Mouse (Mus musculus) forebrain, embryonic 14.5 days (tissue): ENCODE data around the gene Lmtk2. TPM values are rescaled to one million over a fixed set of nuclear protein-coding genes. Genes with fewer than 3 reads are reported as not detected.

ENCODE experiments used
- ATAC-seq: fragments of 200-750 bp; cut with Nextera tagmentation; 2 replicates; pipeline ENCODE4 v1.8.0; 2017; ENCODE audit warnings: mild to moderate bottlenecking, moderate library complexity
- DNase-seq: peaks from one replicate; pipeline ENCODE4 v3.0.0-alpha.2; 2015; ENCODE audit warnings: low spot score
- H3K27ac ChIP-seq: fragments of 300-500 bp; sonication (generic); 2 replicates; pipeline ENCODE4 v1.5.1; 2014; ENCODE audit warnings: low read depth, mild to moderate bottlenecking, control low read depth, low read length, moderate library complexity
- H3K27me3 ChIP-seq: fragments of 300-500 bp; sonication (generic); replicated peaks from 2 replicates; pipeline ENCODE4 v1.6.1; 2014; ENCODE audit warnings: low read length, control low read depth, mixed read lengths; ENCODE audit not compliant: control insufficient read depth, insufficient read depth
- H3K36me3 ChIP-seq: fragments of 300-500 bp; sonication (generic); 2 replicates; pipeline ENCODE4 v1.6.1; 2014; ENCODE audit warnings: low read length, control low read depth; ENCODE audit not compliant: control insufficient read depth, insufficient read depth
- H3K4me1 ChIP-seq: fragments of 300-500 bp; sonication (generic); 2 replicates; pipeline ENCODE4 v1.6.1; 2014; ENCODE audit warnings: antibody characterized with exemption, low read length, control low read depth; ENCODE audit not compliant: control insufficient read depth, insufficient read depth
- H3K4me2 ChIP-seq: fragments of 300-500 bp; sonication (generic); 2 replicates; pipeline ENCODE4 v1.6.1; 2014; ENCODE audit warnings: mild to moderate bottlenecking, control low read depth, low read length
- H3K4me3 ChIP-seq: fragments of 300-500 bp; sonication (generic); 2 replicates; pipeline ENCODE4 v1.5.1; 2014; ENCODE audit warnings: low read depth, low read length, control low read depth
- H3K9ac ChIP-seq: fragments of 300-500 bp; sonication (generic); 2 replicates; pipeline ENCODE4 v1.6.1; 2014; ENCODE audit warnings: mild to moderate bottlenecking, low read length, control low read depth, moderate library complexity
- H3K9me3 ChIP-seq: fragments of 300-500 bp; sonication (generic); replicated peaks from 2 replicates; pipeline ENCODE4 v1.6.1; 2016; ENCODE audit warnings: low read length, control low read depth, mixed read lengths; ENCODE audit not compliant: control insufficient read depth
- WGBS: fragments of 180-500 bp; shearing (Covaris S2); extraction: QIAGEN DNeasy Blood & Tissue Kit; methylation state at CpG from one replicate; pipeline ENCODE4 v1.1.7; 2014; 5-methylcytosine and 5-hydroxymethylcytosine counted together
- polyA plus RNA-seq: library from polyadenylated mRNA; unstranded; fragments of >200 nt; fragmentation: Nextera tagmentation; extraction: Ambion mirVana; gene quantifications from 2 replicates; pipeline ENCODE4 v1.2.1, GENCODE M21; 2014

Gene Lmtk2
- polyA plus RNA-seq, 1 experiment from 2014 or later: 5.2 TPM

DNA sequence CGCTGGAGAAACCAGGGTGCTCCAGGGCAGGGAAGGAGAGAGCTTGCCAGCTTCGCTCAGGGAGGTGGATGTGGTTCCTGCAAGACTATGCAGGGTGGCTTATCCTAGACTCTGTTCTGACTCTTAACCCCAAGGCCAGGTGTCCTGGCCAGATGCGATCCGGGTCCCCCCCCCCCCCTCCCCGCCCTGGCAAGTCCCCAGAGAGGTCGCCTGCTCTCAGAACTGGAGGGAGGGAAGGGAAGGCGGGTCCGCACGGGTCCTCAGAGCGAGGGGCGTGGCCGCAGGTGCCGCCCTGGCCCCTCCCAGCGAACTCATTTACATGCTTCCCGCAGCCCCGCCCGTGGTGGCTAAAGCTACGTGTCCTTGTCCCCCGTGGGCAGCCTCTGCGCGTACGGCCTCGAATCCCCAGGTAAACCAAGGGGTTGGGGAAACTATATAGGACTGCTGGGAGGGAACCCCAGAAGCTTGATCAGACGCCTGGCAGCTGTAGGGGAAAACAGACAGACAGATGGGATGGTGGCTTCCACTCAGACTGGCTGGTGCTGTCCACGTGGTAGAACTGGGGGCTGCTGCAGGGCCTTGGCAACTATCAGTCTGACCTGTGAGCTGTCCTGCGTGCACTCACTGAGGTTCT is 89.8 kb downstream of the Lmtk2 start, which contains the start of gene Bhlha15:
Bhlha15 (plus strand) TSS at position 337 of the 634 bp plus-strand sequence.
- WGBS: 9% methylated on average over 21 of the region's 26 CpGs
- DNase-seq: peak; percentile 41

DNA sequence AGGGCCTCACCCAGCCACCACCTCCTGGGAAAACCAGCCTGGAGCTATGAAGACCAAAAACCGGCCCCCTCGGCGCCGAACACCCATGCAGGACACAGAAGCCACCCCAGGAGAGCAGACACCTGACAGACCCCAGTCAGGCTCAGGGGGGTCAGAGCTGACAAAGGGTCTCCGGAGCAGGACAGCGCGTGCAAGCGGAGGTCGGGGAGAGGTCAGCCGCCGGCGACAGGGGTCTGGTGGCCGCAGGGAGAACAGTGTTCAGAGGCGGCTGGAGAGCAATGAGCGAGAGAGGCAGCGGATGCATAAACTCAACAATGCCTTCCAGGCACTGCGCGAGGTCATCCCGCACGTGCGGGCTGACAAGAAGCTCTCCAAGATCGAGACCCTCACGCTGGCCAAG is 90.8 kb downstream of the Lmtk2 start:
- H3K4me1 ChIP-seq: peaks cover 7% of the 10 kb centered on the region; the same call in 1 of the 2 replicates
- H3K36me3 ChIP-seq: peaks cover 12% of the 10 kb centered on the region; the same call in 1 of the 2 replicates
- ATAC-seq: no peak
- H3K9ac ChIP-seq: no peak overlapping the region
- no peak for DNase-seq
- H3K27ac ChIP-seq: no peak overlapping the region
- no peak overlapping the region for H3K4me3 ChIP-seq
- 54% methylated on average over 23 of the region's 23 CpGs for WGBS
- no peak overlapping the region for H3K4me2 ChIP-seq
- no peaks in the 10 kb centered on the region for H3K9me3 ChIP-seq
- no peaks in the 10 kb centered on the region for H3K27me3 ChIP-seq

More for the DNA sequence above, 89.8 kb downstream of the Lmtk2 start, which contains the start of gene Bhlha15:
- Histone ChIP-seq H3K9ac (no peak within 1 kb of the TSS), H3K9me3 (no peaks in the 10 kb centered on the region), H3K4me3 (0 out of 2 replicates have a peak within 1 kb of the TSS, but pooled peaks have one; percentile 6), H3K27ac (no peak within 1 kb of the TSS), H3K4me2 (peak within 1 kb of the TSS; percentile 45), H3K36me3 (peaks cover 19% of the 10 kb centered on the region), H3K27me3 (no peaks in the 10 kb centered on the region), H3K4me1 (peaks cover 7% of the 10 kb centered on the region; the same call in 1 of the 2 replicates)
- peak; percentile 74 for ATAC-seq

DNA sequence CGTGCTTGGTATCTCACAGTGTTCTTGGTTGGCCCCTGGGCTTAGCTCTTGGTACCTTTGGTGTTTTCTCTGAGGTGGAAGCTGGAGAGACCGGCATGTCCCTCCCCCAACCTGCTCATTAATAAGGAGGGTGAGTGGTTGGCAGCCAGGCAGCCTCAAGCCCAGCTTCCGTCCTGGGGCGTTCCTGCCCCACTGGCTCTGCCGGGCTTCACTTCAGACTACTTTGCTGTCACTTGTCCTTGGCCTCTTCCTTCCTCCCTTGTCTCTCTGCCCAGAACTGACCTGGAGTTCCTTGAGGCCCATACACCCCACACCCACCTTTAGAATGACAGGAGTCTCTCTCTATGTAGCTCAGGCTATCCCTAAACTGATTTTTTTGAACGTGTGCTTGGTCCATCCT is 92.4 kb downstream of the Lmtk2 start:
- Histone ChIP-seq H3K9me3 (no peaks in the 10 kb centered on the region), H3K9ac (no peak overlapping the region), H3K27ac (no peak overlapping the region), H3K36me3 (peaks cover 5% of the 10 kb centered on the region; the same call in 1 of the 2 replicates), H3K4me1 (peaks cover 7% of the 10 kb centered on the region; the same call in 1 of the 2 replicates), H3K4me3 (no peak overlapping the region), H3K27me3 (no peaks in the 10 kb centered on the region), H3K4me2 (no peak overlapping the region)
- 80% methylated on average over 6 of the region's 6 CpGs for WGBS
- DNase-seq: no peak
- no peak for ATAC-seq

DNA sequence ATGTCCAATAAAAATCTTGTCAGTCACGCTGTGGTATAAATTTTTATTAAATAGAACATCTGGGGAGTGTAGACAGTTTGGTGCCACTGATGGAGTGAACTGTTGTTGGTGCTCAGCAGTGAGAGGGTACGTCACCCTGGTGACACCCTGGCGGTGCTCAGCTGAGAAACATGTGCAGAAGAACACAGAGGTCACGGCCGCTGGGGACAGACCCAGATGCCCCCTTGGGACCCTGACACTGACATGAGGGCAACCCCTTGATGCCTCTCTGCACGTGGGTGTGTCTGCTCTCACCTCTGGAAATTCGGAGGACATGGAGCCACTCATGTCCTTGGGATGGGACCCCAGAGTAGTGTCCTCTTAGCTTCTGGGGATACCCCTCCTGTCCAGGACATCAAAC is 94.2 kb downstream of the Lmtk2 start:
- peaks cover 10% of the 10 kb centered on the region; the same call in 1 of the 2 replicates for H3K36me3 ChIP-seq
- H3K9me3 ChIP-seq: no peaks in the 10 kb centered on the region
- DNase-seq (no peak), ATAC-seq (no peak)
- H3K9ac ChIP-seq: no peak overlapping the region
- H3K27me3 ChIP-seq: no peaks in the 10 kb centered on the region
- H3K4me2 ChIP-seq: no peak overlapping the region
- 90% methylated on average over 7 of the region's 7 CpGs for WGBS
- peaks cover 7% of the 10 kb centered on the region; the same call in 1 of the 2 replicates for H3K4me1 ChIP-seq
- no peak overlapping the region for H3K4me3 ChIP-seq
- no peak overlapping the region for H3K27ac ChIP-seq

DNA sequence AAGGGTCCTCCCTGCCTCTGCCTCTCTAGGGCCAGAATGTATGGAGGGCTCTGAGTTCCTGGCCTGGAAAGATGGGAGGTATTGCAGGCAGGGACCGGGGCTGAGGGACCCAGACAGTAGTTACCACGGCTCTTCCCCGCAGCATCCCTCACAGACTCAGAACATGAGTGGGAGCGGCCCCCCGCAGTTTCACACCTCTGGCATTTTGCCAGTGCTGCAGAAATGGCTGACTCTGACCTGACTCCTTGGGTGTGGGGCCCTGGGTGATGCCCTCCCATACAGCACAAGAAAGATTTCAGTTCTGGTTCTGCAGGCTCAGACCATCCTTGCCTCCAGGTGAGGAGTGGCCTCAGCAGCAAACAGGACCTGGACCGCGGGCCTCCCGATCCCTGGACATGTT is 95.3 kb downstream of the Lmtk2 start:
- ATAC-seq (no peak), DNase-seq (no peak)
- peaks cover 19% of the 10 kb centered on the region for H3K36me3 ChIP-seq
- H3K9ac ChIP-seq: no peak overlapping the region
- 87% methylated on average over 8 of the region's 8 CpGs for WGBS
- H3K4me1 ChIP-seq: no peaks in the 10 kb centered on the region
- H3K27me3 ChIP-seq: no peaks in the 10 kb centered on the region
- H3K27ac ChIP-seq: no peak overlapping the region
- no peak overlapping the region for H3K4me2 ChIP-seq
- H3K9me3 ChIP-seq: no peaks in the 10 kb centered on the region
- H3K4me3 ChIP-seq: no peak overlapping the region

DNA sequence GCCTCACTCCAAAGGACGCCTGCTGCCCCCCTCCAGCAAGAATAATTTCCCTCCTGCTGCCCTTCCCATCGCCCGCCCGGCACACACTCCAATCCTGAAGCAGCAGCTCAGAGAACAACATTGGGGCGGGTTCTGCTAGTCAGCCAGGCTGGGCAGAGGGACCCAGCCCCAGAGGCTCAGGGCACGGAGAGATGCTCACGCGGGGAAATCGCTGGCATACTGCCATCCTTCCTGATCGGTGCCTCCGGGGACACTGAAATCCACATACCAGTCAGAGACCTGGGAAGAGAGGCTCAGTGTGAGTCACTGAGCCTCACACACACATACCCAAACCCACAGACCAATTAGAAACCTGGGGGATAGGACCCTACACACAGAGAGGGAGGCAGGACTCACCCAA is 100.4 kb downstream of the Lmtk2 start:
- Histone ChIP-seq H3K27me3 (no peaks in the 10 kb centered on the region), H3K4me1 (no peaks in the 10 kb centered on the region), H3K36me3 (peaks cover 50% of the 10 kb centered on the region), H3K27ac (no peak overlapping the region), H3K4me3 (no peak overlapping the region), H3K4me2 (no peak overlapping the region), H3K9me3 (no peaks in the 10 kb centered on the region; the same call in 1 of the 2 replicates), H3K9ac (no peak overlapping the region)
- ATAC-seq (no peak), DNase-seq (no peak)
- 73% methylated on average over 11 of the region's 11 CpGs for WGBS

DNA sequence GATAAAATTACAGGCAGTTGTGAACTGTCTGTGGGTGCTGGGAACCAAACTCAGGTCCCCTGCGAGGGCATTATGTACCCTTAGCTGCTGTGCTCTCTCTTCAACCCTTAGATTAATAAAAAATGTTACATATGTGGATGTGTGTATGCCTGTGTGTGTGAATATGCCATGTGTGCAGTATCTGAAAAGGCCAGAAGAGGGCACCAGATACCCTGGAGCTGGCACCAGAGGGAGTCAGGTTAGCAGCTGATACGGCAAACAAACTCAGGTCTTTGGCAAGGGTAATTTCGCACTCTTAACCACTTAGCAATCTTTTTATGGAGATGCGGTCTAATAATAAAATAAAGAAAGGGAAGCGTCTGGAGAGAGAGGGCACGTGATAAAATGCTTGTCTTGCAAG is 102.2 kb downstream of the Lmtk2 start:
- H3K4me2 ChIP-seq: no peak overlapping the region
- H3K27ac ChIP-seq: no peak overlapping the region
- no peaks in the 10 kb centered on the region for H3K27me3 ChIP-seq
- peaks cover 66% of the 10 kb centered on the region for H3K36me3 ChIP-seq
- ATAC-seq (no peak), DNase-seq (no peak)
- no peaks in the 10 kb centered on the region; the same call in 1 of the 2 replicates for H3K9me3 ChIP-seq
- no peaks in the 10 kb centered on the region for H3K4me1 ChIP-seq
- no peak overlapping the region for H3K4me3 ChIP-seq
- WGBS: 95% methylated on average over 6 of the region's 6 CpGs
- no peak overlapping the region for H3K9ac ChIP-seq

DNA sequence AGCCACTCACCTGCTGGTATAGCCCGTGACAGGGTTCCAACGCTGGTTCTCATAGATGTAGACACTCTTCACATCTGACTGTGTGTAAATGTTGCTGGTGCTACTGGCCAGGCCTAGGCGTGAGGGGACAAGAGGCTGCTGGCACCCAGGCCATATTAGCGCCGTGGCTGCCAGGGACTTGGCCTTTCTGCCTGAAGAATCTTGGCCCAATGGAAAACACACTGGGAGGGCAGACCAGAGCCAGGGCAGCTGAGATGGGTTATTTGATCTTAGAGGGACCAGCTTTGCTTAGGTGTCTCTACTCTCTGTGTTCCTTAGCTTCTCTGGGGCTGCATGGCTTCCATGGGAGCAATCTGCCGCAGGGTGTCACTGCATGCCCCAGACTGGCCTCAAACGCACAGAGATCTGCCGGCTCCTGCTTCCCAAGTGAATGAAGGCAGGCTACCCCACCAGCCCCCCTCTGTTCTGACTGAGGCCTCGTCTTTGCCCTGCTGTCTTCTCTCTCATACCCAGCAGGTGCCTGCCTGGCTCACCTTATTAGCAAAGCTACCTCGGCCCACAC is 103.2 kb downstream of the Lmtk2 start:
- Histone ChIP-seq H3K27ac (no peak overlapping the region), H3K4me3 (no peak overlapping the region), H3K36me3 (peaks cover 73% of the 10 kb centered on the region), H3K9ac (no peak overlapping the region), H3K9me3 (no peaks in the 10 kb centered on the region; the same call in 1 of the 2 replicates), H3K27me3 (no peaks in the 10 kb centered on the region), H3K4me1 (no peaks in the 10 kb centered on the region), H3K4me2 (no peak overlapping the region)
- WGBS: 86% methylated on average over 10 of the region's 10 CpGs
- DNase-seq: no peak
- no peak for ATAC-seq

DNA sequence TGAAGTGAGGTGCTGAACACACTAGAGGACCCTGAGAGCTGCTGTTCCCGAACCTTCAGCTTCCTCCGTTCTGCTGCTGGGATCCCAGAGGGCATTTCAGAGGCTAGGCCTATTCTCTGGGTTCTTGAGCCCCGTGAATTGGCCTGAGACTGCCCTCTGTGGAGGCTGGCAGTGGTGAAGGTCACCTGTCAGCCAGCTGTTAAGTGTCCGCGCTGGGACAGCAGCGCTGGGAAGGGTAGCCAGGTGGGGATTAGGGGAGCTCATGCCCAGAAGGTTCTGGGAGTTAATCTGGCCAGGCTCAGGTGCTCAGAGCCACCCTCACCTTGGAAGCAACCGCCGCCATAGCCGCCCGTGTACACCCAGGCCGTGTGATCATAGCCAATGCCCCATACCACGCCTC is 104.1 kb downstream of the Lmtk2 start:
- Histone ChIP-seq H3K4me2 (no peak overlapping the region), H3K27ac (no peak overlapping the region), H3K4me1 (no peaks in the 10 kb centered on the region), H3K9ac (no peak overlapping the region), H3K36me3 (peaks cover 73% of the 10 kb centered on the region), H3K9me3 (no peaks in the 10 kb centered on the region; the same call in 1 of the 2 replicates), H3K27me3 (no peaks in the 10 kb centered on the region), H3K4me3 (no peak overlapping the region)
- DNase-seq (no peak), ATAC-seq (no peak)
- 88% methylated on average over 12 of the region's 12 CpGs for WGBS
